Mouse (Mus musculus) liver, embryonic 11.5 days (tissue): ENCODE measurements around the gene Lrrc8d. TPM values are rescaled to one million over a fixed set of nuclear protein-coding genes. Genes with fewer than 3 reads are reported as not detected.
A peak's percentile ranks its signal among the peaks of the same experiment; 100 is the strongest.

Experiments
- ATAC-seq: fragments of 200-750 bp; cut with Nextera tagmentation; replicated peaks from 2 replicates; pipeline ENCODE4 v1.8.0; 2017; ENCODE audit warnings: moderate number of reproducible peaks, mild to moderate bottlenecking, moderate TSS enrichment, moderate library complexity; ENCODE audit not compliant: low FRiP score
- DNase-seq: peaks from one replicate; pipeline ENCODE4 v3.0.0-alpha.2; 2017; ENCODE audit warnings: low spot score
- H3K27ac ChIP-seq: fragments of 300-500 bp; sonication (generic); 2 replicates; pipeline ENCODE4 v1.5.1; 2014; ENCODE audit warnings: mild to moderate bottlenecking, low read depth, low read length, control low read depth
- H3K27me3 ChIP-seq: fragments of 300-500 bp; sonication (generic); replicated peaks from 2 replicates; pipeline ENCODE4 v1.6.1; 2014; ENCODE audit warnings: low read length, mixed read lengths; ENCODE audit not compliant: control insufficient read depth, insufficient read depth
- H3K36me3 ChIP-seq: fragments of 300-500 bp; sonication (generic); 2 replicates; pipeline ENCODE4 v1.6.1; 2014; ENCODE audit warnings: mild to moderate bottlenecking, low read length, moderate library complexity, mixed read lengths; ENCODE audit not compliant: control insufficient read depth, insufficient read depth
- H3K4me1 ChIP-seq: fragments of 300-500 bp; sonication (generic); replicated peaks from 2 replicates; pipeline ENCODE4 v1.6.1; 2014; ENCODE audit warnings: low read length, mixed read lengths; ENCODE audit not compliant: control insufficient read depth, insufficient read depth
- H3K4me2 ChIP-seq: fragments of 300-500 bp; sonication (generic); 2 replicates; pipeline ENCODE4 v1.6.1; 2014; ENCODE audit warnings: mild to moderate bottlenecking, control low read depth, moderate library complexity
- H3K4me3 ChIP-seq: fragments of 300-500 bp; sonication (generic); 2 replicates; pipeline ENCODE4 v1.5.1; 2014; ENCODE audit warnings: low read depth, low read length, control low read depth
- H3K9ac ChIP-seq: fragments of 300-500 bp; sonication (generic); 2 replicates; pipeline ENCODE4 v1.6.1; 2014; ENCODE audit warnings: low read depth, low read length, control low read depth
- H3K9me3 ChIP-seq: fragments of 300-500 bp; sonication (generic); 2 replicates; pipeline ENCODE4 v1.6.1; 2016; ENCODE audit warnings: low read length, inconsistent platforms, mixed read lengths; ENCODE audit not compliant: control insufficient read depth
- WGBS: fragments of 180-500 bp; shearing (Covaris S2); extraction: QIAGEN DNeasy Blood & Tissue Kit; methylation state at CpG from one replicate; pipeline ENCODE4 v1.1.7; 2014; 5-methylcytosine and 5-hydroxymethylcytosine counted together
- polyA plus RNA-seq: library from polyadenylated mRNA; unstranded; fragments of >200 nt; fragmentation: Nextera tagmentation; extraction: Ambion mirVana; gene quantifications from 2 replicates; pipeline ENCODE4 v1.2.1, GENCODE M21; 2014

The Lrrc8d gene
- polyA plus RNA-seq, 1 experiment from 2014 or later = 18.0 TPM

- Histone ChIP-seq H3K27ac (peak overlapping the region; percentile 79), H3K4me2 (peak overlapping the region; percentile 59)
- DNase-seq = no peak
Measured at GRCm38 (mm10) chr5:105717294-105717693, 17.5 kb downstream of the Lrrc8d start.

GRCm38 (mm10) chr5:105718138-105718670 is 18.4 kb downstream of the Lrrc8d start:
- DNase-seq (no peak), ATAC-seq (peak; percentile 80)
- Histone ChIP-seq H3K9ac (peak overlapping the region; percentile 37), H3K4me2 (peak overlapping the region; percentile 59), H3K36me3 (no peaks in the 10 kb centered on the region), H3K4me3 (peak overlapping the region; percentile 24; the same call in 1 of the 2 replicates), H3K4me1 (peaks cover 55% of the 10 kb centered on the region), H3K27me3 (no peaks in the 10 kb centered on the region), H3K27ac (peak overlapping the region; percentile 79), H3K9me3 (no peaks in the 10 kb centered on the region)
- WGBS = 35% methylated on average over 11 of the region's 11 CpGs

More at GRCm38 (mm10) chr5:105717294-105717693, 17.5 kb downstream of the Lrrc8d start:
- no peaks in the 10 kb centered on the region for H3K27me3 ChIP-seq
- 69% methylated on average over 7 of the region's 7 CpGs for WGBS
- H3K9ac ChIP-seq = 0 out of 2 replicates have a peak overlapping the region, but pooled peaks have one; percentile 7
- H3K36me3 ChIP-seq = no peaks in the 10 kb centered on the region
- no peak overlapping the region for H3K4me3 ChIP-seq
- H3K4me1 ChIP-seq = peaks cover 55% of the 10 kb centered on the region
- no peaks in the 10 kb centered on the region for H3K9me3 ChIP-seq
- ATAC-seq = no peak

- DNase-seq = no peak
- H3K4me1 ChIP-seq = peaks cover 40% of the 10 kb centered on the region
- H3K27me3 ChIP-seq = no peaks in the 10 kb centered on the region
Measured at GRCm38 (mm10) chr5:105721267-105721666, 21.5 kb downstream of the Lrrc8d start.

GRCm38 (mm10) chr5:105722807-105723206 is 23.0 kb downstream of the Lrrc8d start:
- 90% methylated on average over 11 of the region's 11 CpGs for WGBS
- Histone ChIP-seq H3K4me2 (no peak overlapping the region), H3K27me3 (no peaks in the 10 kb centered on the region), H3K4me3 (no peak overlapping the region), H3K4me1 (peaks cover 24% of the 10 kb centered on the region), H3K9me3 (no peaks in the 10 kb centered on the region), H3K36me3 (no peaks in the 10 kb centered on the region), H3K9ac (no peak overlapping the region), H3K27ac (no peak overlapping the region)
- ATAC-seq (no peak), DNase-seq (no peak)

More at GRCm38 (mm10) chr5:105721267-105721666, 21.5 kb downstream of the Lrrc8d start:
- no peak for ATAC-seq
- 74% methylated on average over 4 of the region's 4 CpGs for WGBS
- H3K4me3 ChIP-seq = no peak overlapping the region
- H3K4me2 ChIP-seq = no peak overlapping the region
- H3K27ac ChIP-seq = no peak overlapping the region
- no peaks in the 10 kb centered on the region for H3K9me3 ChIP-seq
- H3K9ac ChIP-seq = no peak overlapping the region
- no peaks in the 10 kb centered on the region for H3K36me3 ChIP-seq

- 85% methylated on average over 6 of the region's 6 CpGs for WGBS
- ATAC-seq (no peak), DNase-seq (no peak)
- H3K27me3 ChIP-seq = no peaks in the 10 kb centered on the region
- no peaks in the 10 kb centered on the region for H3K36me3 ChIP-seq
- H3K4me2 ChIP-seq = no peak overlapping the region
- peaks cover 26% of the 10 kb centered on the region for H3K4me1 ChIP-seq
- H3K4me3 ChIP-seq = no peak overlapping the region
- H3K9ac ChIP-seq = no peak overlapping the region
- no peak overlapping the region for H3K27ac ChIP-seq
- H3K9me3 ChIP-seq = no peaks in the 10 kb centered on the region
Measured at GRCm38 (mm10) chr5:105730193-105730831, 30.5 kb downstream of the Lrrc8d start.

- WGBS = 12% methylated on average over 16 of the region's 16 CpGs
Measured at GRCm38 (mm10) chr5:105731173-105731626, 31.4 kb downstream of the Lrrc8d start.

GRCm38 (mm10) chr5:105731627-105732432 is 32.1 kb downstream of the Lrrc8d start:
- peak overlapping the region; percentile 87 for H3K4me2 ChIP-seq
- H3K27me3 ChIP-seq = no peaks in the 10 kb centered on the region
- peak; percentile 81 for DNase-seq
- peaks cover 31% of the 10 kb centered on the region for H3K4me1 ChIP-seq
- WGBS = 3% methylated on average over 52 of the region's 52 CpGs
- peak overlapping the region; percentile 68 for H3K27ac ChIP-seq
- no peaks in the 10 kb centered on the region for H3K36me3 ChIP-seq
- peak; percentile 80 for ATAC-seq
- peak overlapping the region; percentile 85 for H3K9ac ChIP-seq
- H3K9me3 ChIP-seq = no peaks in the 10 kb centered on the region
- H3K4me3 ChIP-seq = peak overlapping the region; percentile 62

More at GRCm38 (mm10) chr5:105731173-105731626, 31.4 kb downstream of the Lrrc8d start:
- Histone ChIP-seq H3K36me3 (no peaks in the 10 kb centered on the region), H3K4me3 (peak overlapping the region; percentile 62), H3K4me1 (peaks cover 26% of the 10 kb centered on the region), H3K27ac (peak overlapping the region; percentile 68; the same call in 1 of the 2 replicates), H3K9ac (peak overlapping the region; percentile 85), H3K9me3 (no peaks in the 10 kb centered on the region), H3K4me2 (peak overlapping the region; percentile 87), H3K27me3 (no peaks in the 10 kb centered on the region)
- ATAC-seq = peak; percentile 71
- DNase-seq = peak; percentile 57

- Histone ChIP-seq H3K9me3 (no peaks in the 10 kb centered on the region), H3K4me3 (peak overlapping the region; percentile 62), H3K4me2 (peak overlapping the region; percentile 87), H3K4me1 (peaks cover 37% of the 10 kb centered on the region), H3K27me3 (no peaks in the 10 kb centered on the region), H3K9ac (peak overlapping the region; percentile 85), H3K27ac (peak overlapping the region; percentile 68), H3K36me3 (no peaks in the 10 kb centered on the region)
- peak; percentile 46 for ATAC-seq
- WGBS = 22% methylated on average over 11 of the region's 11 CpGs
- no peak for DNase-seq
Measured at GRCm38 (mm10) chr5:105732433-105732891, 32.7 kb downstream of the Lrrc8d start.
